Mouse (Mus musculus): ENCODE data around the gene Serpine1. TPM values are rescaled to one million over a fixed set of nuclear protein-coding genes. Genes with fewer than 3 reads are reported as not detected.
A peak's percentile ranks its signal among the peaks of the same experiment; 100 is the strongest.

Gene Serpine1
- polyA plus RNA-seq, 1 experiment, result 1.2 TPM

DNA sequence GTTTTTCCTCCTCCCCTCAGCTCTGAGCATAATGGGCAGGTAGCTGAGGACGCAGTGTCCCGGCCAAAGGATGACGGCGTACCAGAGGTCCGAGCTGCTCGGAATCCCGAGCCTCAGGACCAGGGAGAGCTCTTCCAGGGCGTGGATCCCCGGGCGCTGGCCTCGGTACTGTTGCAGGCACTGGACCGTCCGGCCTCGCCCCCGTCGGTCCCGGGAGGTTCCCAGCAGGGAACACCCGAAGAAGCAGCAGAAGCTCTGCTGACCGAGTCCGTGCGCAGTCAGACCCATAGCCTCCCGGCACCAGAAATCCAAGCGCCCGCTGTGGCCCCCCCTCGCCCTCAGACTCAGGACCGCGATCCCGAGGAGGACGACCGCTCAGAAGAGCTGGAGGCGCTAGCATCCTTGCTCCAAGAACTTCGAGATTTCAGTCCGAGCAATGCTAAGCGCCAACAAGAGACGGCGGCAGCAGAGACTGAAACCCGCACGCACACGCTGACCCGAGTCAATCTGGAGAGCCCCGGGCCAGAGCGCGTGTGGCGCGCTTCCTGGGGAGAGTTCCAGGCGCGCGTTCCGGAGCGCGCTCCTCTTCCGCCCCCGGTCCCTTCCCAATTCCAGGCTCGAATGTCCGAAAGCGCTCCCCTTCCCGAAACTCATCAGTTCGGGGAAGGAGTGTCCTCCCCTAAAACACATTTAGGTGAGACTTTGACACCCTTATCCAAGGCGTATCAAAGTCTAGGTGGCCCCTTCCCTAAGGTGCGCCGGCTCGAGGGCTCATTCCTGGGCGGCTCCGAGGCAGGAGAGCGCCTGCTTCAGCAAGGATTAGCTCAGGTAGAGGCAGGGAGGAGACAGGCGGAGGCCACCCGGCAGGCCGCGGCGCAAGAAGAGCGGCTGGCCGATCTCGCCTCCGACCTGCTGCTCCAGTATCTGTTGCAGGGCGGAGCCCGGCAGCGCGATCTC, 40.7 kb downstream of the Serpine1 start:
- 1% methylated on average over 78 of the region's 78 CpGs for WGBS
- no peak for TF ChIP-seq POLR2A (IDR thresholded peaks at IDR 0.05; ENCODE audit: low read depth, low read length)
- no peak for TF ChIP-seq CTCF (IDR thresholded peaks at IDR 0.05; ENCODE audit: extremely low read depth, insufficient read length, insufficient replicate concordance, low read depth, low read length)
- Histone ChIP-seq H3K36me3 (ENCODE audit: control insufficient read depth, insufficient read depth, low read length) (peaks cover 6% of the 10 kb centered on the region; the same call in 1 of the 2 replicates), H3K27ac (ENCODE audit: insufficient read depth, low read depth, low read length) (no peak overlapping the region), H3K27me3 (ENCODE audit: control insufficient read depth, insufficient read depth, low read length) (peaks cover 41% of the 10 kb centered on the region), H3K4me1 (ENCODE audit: control insufficient read depth, insufficient read depth, insufficient read length, low read length) (peaks cover 29% of the 10 kb centered on the region), H3K4me3 (ENCODE audit: low read depth, low read length) (peak overlapping the region; percentile 62)

DNA sequence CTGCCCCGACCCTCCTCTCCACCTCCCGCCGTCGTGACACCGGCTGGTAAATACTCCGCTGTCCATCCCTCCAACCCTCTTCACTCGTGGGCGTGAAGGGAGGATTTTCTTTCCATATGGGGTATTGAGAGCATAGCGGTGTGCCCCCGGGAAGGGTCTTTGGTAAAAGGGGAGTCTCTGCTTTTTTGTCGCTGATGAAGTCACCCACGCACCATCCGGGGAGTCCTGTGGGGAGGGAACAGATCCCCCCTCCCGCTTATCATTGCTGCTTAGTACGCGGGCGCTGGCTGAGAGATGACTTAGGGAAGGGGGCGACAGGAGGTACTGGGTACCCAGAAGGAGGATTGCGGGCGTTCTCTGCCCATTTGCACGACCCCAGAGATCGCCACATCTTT, 41.7 kb downstream of the Serpine1 start:
- H3K36me3 ChIP-seq (ENCODE audit: control insufficient read depth, insufficient read depth, low read length), result peaks cover under 1% of the 10 kb centered on the region; the same call in 1 of the 2 replicates
- no peak overlapping the region for H3K27ac ChIP-seq (ENCODE audit: insufficient read depth, low read depth, low read length)
- TF ChIP-seq POLR2A (IDR thresholded peaks at IDR 0.05; ENCODE audit: low read depth, low read length), result no peak
- TF ChIP-seq CTCF (IDR thresholded peaks at IDR 0.05; ENCODE audit: extremely low read depth, insufficient read length, insufficient replicate concordance, low read depth, low read length), result no peak
- 17% methylated on average over 22 of the region's 22 CpGs for WGBS
- peak overlapping the region; percentile 9; the same call in 1 of the 2 replicates for H3K4me3 ChIP-seq (ENCODE audit: low read depth, low read length)
- H3K4me1 ChIP-seq (ENCODE audit: control insufficient read depth, insufficient read depth, insufficient read length, low read length), result peaks cover 29% of the 10 kb centered on the region
- peaks cover 51% of the 10 kb centered on the region for H3K27me3 ChIP-seq (ENCODE audit: control insufficient read depth, insufficient read depth, low read length)

DNA sequence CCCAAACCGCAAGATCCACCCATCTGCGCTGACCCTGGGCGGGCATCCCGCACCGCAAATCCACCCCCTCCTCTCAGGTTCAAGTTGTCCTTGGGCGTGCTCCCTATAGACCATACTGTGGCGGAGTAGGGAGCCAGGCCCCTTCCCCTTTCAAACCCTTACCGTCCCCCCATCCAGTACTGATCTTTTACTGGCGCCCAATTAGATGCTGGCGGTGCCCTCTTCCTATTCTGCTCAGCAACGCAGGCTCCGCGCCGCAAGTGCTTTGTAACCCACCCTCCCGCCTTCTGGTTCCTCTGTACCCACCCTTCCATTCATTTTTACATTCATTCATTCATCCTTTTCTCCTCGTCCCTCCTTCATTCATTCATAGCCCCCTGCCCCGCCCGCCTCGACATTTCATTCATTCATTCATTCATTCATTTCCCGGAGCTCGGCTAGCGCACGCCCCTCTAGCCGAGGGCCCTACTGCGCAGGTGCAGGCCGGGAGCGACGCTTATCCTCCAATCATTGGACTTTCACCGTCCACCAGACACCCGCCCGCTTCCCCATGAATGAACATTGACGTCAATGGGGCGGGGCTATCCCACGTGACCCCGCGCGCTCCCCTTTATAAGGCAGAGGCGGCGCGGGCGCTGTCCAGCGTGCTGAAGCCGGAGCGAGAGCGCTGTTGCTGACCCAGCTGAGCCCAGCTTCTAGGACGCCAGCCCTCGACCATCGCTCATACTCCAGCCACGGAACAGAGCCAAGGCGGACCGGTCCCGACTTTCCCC, 42.2 kb downstream of the Serpine1 start:
- Histone ChIP-seq H3K27me3 (ENCODE audit: control insufficient read depth, insufficient read depth, low read length) (peaks cover 53% of the 10 kb centered on the region), H3K4me1 (ENCODE audit: control insufficient read depth, insufficient read depth, insufficient read length, low read length) (peaks cover 29% of the 10 kb centered on the region), H3K36me3 (ENCODE audit: control insufficient read depth, insufficient read depth, low read length) (no peaks in the 10 kb centered on the region), H3K4me3 (ENCODE audit: low read depth, low read length) (peak overlapping the region; percentile 47), H3K27ac (ENCODE audit: insufficient read depth, low read depth, low read length) (no peak overlapping the region)
- TF ChIP-seq CTCF (IDR thresholded peaks at IDR 0.05; ENCODE audit: extremely low read depth, insufficient read length, insufficient replicate concordance, low read depth, low read length), result no peak
- TF ChIP-seq POLR2A (IDR thresholded peaks at IDR 0.05; ENCODE audit: low read depth, low read length), result no peak
- 2% methylated on average over 52 of the region's 52 CpGs for WGBS

GRCm38 (mm10) chr5:137029273-137029585, 42.8 kb downstream of the Serpine1 start:
- Histone ChIP-seq H3K4me1 (ENCODE audit: control insufficient read depth, insufficient read depth, insufficient read length, low read length) (peaks cover 29% of the 10 kb centered on the region), H3K27me3 (ENCODE audit: control insufficient read depth, insufficient read depth, low read length) (peaks cover 58% of the 10 kb centered on the region), H3K36me3 (ENCODE audit: control insufficient read depth, insufficient read depth, low read length) (no peaks in the 10 kb centered on the region), H3K27ac (ENCODE audit: insufficient read depth, low read depth, low read length) (no peak overlapping the region), H3K4me3 (ENCODE audit: low read depth, low read length) (no peak overlapping the region)
- 2% methylated on average over 8 of the region's 8 CpGs for WGBS
- TF ChIP-seq POLR2A (IDR thresholded peaks at IDR 0.05; ENCODE audit: low read depth, low read length) (no peak), CTCF (IDR thresholded peaks at IDR 0.05; ENCODE audit: extremely low read depth, insufficient read length, insufficient replicate concordance, low read depth, low read length) (no peak)

- 10% methylated on average over 29 of the region's 29 CpGs for WGBS
- TF ChIP-seq CTCF (IDR thresholded peaks at IDR 0.05; ENCODE audit: extremely low read depth, insufficient read length, insufficient replicate concordance, low read depth, low read length) (no peak), POLR2A (IDR thresholded peaks at IDR 0.05; ENCODE audit: low read depth, low read length) (no peak)
- H3K36me3 ChIP-seq (ENCODE audit: control insufficient read depth, insufficient read depth, low read length), result no peaks in the 10 kb centered on the region
- H3K4me3 ChIP-seq (ENCODE audit: low read depth, low read length), result no peak overlapping the region
- no peak overlapping the region for H3K27ac ChIP-seq (ENCODE audit: insufficient read depth, low read depth, low read length)
- peaks cover 29% of the 10 kb centered on the region for H3K4me1 ChIP-seq (ENCODE audit: control insufficient read depth, insufficient read depth, insufficient read length, low read length)
- H3K27me3 ChIP-seq (ENCODE audit: control insufficient read depth, insufficient read depth, low read length), result peaks cover 58% of the 10 kb centered on the region
Measured at GRCm38 (mm10) chr5:137028561-137029272, 43.4 kb downstream of the Serpine1 start.

GRCm38 (mm10) chr5:137026092-137026491, 46.0 kb downstream of the Serpine1 start, which contains the start of gene Vgf:
TSS of gene Vgf (plus strand) at chr5:137026392.
- 22% methylated on average over 4 of the region's 4 CpGs for WGBS
- peaks cover 11% of the 10 kb centered on the region for H3K4me1 ChIP-seq (ENCODE audit: control insufficient read depth, insufficient read depth, insufficient read length, low read length)
- H3K36me3 ChIP-seq (ENCODE audit: control insufficient read depth, insufficient read depth, low read length), result no peaks in the 10 kb centered on the region
- H3K4me3 ChIP-seq (ENCODE audit: low read depth, low read length), result no peak within 1 kb of the TSS
- peaks cover 48% of the 10 kb centered on the region for H3K27me3 ChIP-seq (ENCODE audit: control insufficient read depth, insufficient read depth, low read length)
- no peak for TF ChIP-seq POLR2A (IDR thresholded peaks at IDR 0.05; ENCODE audit: low read depth, low read length)
- H3K27ac ChIP-seq (ENCODE audit: insufficient read depth, low read depth, low read length), result no peak within 1 kb of the TSS

Measured in small intestine, adult 2 months (tissue).